Mouse (Mus musculus): Measurements from ENCODE around the gene Ago3.
A peak's percentile ranks its signal among the peaks of the same experiment; 100 is the strongest.

Ago3 gene

GRCm38 (mm10) chr4:126415707-126416106 lies 13.6 kb downstream of the Ago3 start:
- DNase-seq = no peak

GRCm38 (mm10) chr4:126412526-126412925 lies 16.8 kb downstream of the Ago3 start:
- DNase-seq = no peak

- DNase-seq = peak; percentile 46 to 48
Measured at GRCm38 (mm10) chr4:126371497-126371896, 57.9 kb downstream of the Ago3 start.

- DNase-seq = no peak
Measured at GRCm38 (mm10) chr4:126360069-126360468, 69.3 kb downstream of the Ago3 start.

- no peak for DNase-seq
Measured at GRCm38 (mm10) chr4:126343451-126343850, 85.9 kb downstream of the Ago3 start.

GRCm38 (mm10) chr4:126339461-126339860 lies 89.9 kb downstream of the Ago3 start:
- no peak for DNase-seq

GRCm38 (mm10) chr4:126332358-126332757 lies 97.0 kb downstream of the Ago3 start:
- DNase-seq = no peak

GRCm38 (mm10) chr4:126331751-126332150 lies 97.6 kb downstream of the Ago3 start:
- no peak for DNase-seq

- no peak for DNase-seq
Measured at GRCm38 (mm10) chr4:126330295-126330694, 99.1 kb downstream of the Ago3 start.

- DNase-seq = no peak
Measured at GRCm38 (mm10) chr4:126326036-126326435, 103.3 kb downstream of the Ago3 start.

- DNase-seq = peak in 1 of 2 experiments; percentile 51
Measured at GRCm38 (mm10) chr4:126325281-126325861, 104.0 kb downstream of the Ago3 start, which contains the start of gene Tekt2. Gene Tekt2, minus strand, starts transcription at chr4:126325688.

GRCm38 (mm10) chr4:126324861-126325260 lies 104.5 kb downstream of the Ago3 start:
- no peak for DNase-seq

- DNase-seq = no peak
Measured at GRCm38 (mm10) chr4:126322646-126323045, 106.7 kb downstream of the Ago3 start.

GRCm38 (mm10) chr4:126321854-126322511 lies 107.4 kb downstream of the Ago3 start:
- DNase-seq = no peak

GRCm38 (mm10) chr4:126321111-126321853 lies 108.1 kb downstream of the Ago3 start, which contains the start of gene Adprhl2:
Gene Adprhl2, minus strand, starts transcription at chr4:126321703.
- DNase-seq = peak; percentile 97 to 99

GRCm38 (mm10) chr4:126319806-126320205 lies 109.5 kb downstream of the Ago3 start:
- DNase-seq = no peak

- DNase-seq = no peak
Measured at GRCm38 (mm10) chr4:126316443-126317040, 112.8 kb downstream of the Ago3 start.

GRCm38 (mm10) chr4:126315931-126316330 lies 113.4 kb downstream of the Ago3 start:
- DNase-seq = peak in 1 of 2 experiments; percentile 63

- DNase-seq = no peak
Measured at GRCm38 (mm10) chr4:126314393-126314792, 115.0 kb downstream of the Ago3 start.

- no peak for DNase-seq
Measured at GRCm38 (mm10) chr4:126313202-126313601, 116.2 kb downstream of the Ago3 start.

- no peak for DNase-seq
Measured at GRCm38 (mm10) chr4:126311566-126312200, 117.7 kb downstream of the Ago3 start.

- no peak for DNase-seq
Measured at GRCm38 (mm10) chr4:126310344-126310743, 119.0 kb downstream of the Ago3 start.

GRCm38 (mm10) chr4:126309922-126310309 lies 119.4 kb downstream of the Ago3 start:
- peak; percentile 81 to 88 for DNase-seq
